Mouse (Mus musculus): ENCODE measurements at regions not wholly inside any gene's neighbourhood (a gene's known extent, or its start where the extent isn't known, plus 50 kb on each side); places are given as distances from the start of the nearest gene placed in this dataset.

DNA sequence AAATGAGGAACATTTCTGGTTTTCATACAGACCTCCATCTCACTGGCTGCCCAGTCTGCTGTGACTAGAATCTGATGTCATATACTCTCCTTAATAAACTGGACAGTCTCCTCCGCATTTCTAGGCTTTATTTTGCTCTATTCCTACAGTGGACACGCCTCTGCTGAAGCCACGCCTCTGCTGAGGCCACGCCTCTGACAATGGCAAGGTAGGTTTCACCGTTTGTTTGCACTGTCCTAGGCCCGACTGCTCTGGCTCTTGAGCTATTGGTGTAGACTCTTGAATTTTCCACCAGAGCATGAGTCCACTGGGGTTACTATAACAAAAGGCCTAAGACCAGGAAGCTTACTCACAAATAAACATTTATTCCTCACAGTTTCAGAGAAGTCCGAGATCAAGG lies 69.8 kb upstream of the Pax2 start:
- DNase-seq (ENCODE audit: low spot score in 2 of 2) = no peak

DNA sequence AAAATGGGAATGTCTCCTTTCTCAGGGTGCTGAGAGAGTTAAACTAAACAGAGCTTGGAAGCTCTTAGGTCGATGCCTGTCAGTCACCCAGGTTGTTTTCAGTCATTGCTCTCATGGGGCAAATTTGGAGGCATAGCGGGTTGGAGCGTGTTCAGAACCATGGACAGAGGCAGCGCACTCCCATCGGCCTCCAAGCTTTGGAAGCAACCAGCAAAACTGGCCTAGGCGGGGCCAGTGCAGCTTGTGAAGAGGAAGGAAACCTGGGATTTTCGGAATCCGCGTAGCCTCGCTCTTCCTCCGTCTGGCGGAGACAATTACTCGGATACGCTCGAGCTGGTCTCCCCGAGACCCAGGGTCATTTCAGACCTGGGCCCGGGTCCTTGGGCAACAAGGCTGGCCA lies 63.4 kb upstream of the Pax2 start:
- DNase-seq (ENCODE audit: low spot score in 2 of 2) = peak; percentile 19 to 69

DNA sequence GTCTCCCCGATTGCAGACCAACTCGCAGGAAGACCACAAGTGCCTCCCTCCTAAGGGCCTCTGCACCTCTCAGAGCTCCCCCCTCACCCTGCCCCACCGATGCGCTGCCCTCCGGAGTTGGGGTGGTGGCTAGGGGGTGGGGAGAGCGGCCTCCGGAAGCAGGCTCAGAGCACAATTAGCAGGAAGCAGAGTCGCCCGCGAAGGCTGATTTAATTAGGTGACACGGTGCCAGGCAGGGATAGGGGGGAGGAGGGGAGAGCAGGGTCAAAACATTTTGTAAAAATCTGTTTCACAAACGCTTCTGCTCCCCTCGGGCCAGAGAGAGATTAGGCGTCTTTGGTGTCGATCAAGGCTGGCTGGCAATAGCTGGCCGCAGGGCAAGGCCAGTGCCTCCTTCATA lies 63.0 kb upstream of the Pax2 start:
- no peak for DNase-seq (ENCODE audit: low spot score in 2 of 2)

DNA sequence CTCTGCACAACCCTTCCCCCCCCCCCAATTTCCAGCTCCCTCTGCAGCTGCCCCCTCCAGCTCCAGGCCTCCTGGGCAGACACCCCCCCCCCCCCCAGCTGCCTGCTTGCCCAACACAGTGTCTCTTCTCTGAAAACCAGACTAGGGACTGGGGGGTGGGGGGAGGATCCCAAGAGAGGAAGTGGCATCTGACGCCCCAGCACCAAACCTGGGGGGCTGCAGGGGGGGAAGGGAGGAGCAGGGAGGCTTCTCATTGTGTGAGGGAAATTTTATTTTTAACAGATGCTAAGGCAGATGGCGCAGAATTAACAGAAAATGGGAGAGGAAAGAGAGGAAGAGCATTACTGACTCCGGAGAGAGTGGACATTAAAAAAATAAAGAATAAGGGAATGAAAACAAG lies 60.5 kb upstream of the Pax2 start:
- no peak for DNase-seq (ENCODE audit: low spot score in 2 of 2)

GRCm38 (mm10) chr19:44696059-44696712 lies 59.7 kb upstream of the Pax2 start:
- no peak for DNase-seq (ENCODE audit: low spot score in 2 of 2)

- DNase-seq (ENCODE audit: low spot score in 2 of 2) = no peak
Measured at GRCm38 (mm10) chr19:44696773-44697172, 59.1 kb upstream of the Pax2 start.

DNA sequence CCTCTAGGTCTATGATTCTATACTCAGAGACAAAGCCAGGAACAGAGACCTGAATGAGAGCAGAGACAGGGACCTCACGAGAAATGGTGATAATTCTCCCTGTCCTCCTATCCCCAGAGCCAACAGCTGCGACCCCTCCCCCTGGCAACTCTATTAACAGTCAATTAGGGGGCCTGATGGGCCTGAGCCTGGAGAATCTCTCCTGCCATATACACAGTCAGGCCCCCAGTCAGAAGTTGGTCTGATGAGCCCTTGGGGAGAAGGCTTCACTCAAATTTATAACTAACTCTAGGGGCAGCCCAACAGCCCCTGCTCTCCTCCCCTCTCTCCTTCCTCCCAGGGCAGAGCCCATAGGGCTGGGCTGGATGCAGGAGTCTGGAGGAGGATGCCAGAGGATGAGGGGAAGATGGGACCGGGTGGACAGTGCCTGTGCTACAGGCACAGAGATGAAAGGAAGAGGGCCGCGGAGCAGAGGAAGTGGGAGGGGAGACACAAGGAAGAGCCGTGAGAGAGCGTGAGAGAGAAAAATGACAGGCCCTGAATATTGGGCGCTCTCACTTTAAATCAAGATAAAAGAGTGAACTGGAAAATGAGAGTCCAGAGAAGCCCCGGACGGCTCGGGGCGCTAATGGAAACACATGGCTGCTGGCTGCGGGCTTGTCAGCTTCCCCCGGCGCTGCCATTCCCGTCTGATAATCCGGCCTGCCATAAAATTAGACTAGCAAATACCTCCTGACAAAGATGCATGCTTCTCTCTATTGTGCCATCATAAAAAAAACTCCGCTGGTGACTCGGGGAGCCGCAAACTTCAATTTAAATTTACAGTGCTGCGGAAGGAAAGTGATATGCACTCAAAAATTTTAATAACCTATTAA lies 57.2 kb upstream of the Pax2 start:
- no peak for DNase-seq (ENCODE audit: low spot score in 2 of 2)

All from spleen, postnatal 4 days (tissue).